Mouse (Mus musculus) kidney, embryonic 14.5 days (tissue): ENCODE measurements around the gene Sergef. TPM values are rescaled to one million over a fixed set of nuclear protein-coding genes. Genes with fewer than 3 reads are reported as not detected.

Source experiments
- ATAC-seq: fragments of 200-750 bp; cut with Nextera tagmentation; 2 replicates; pipeline ENCODE4 v1.8.0; 2017; ENCODE audit warnings: moderate number of reproducible peaks, mild to moderate bottlenecking, moderate TSS enrichment, moderate library complexity; ENCODE audit not compliant: low FRiP score, low TSS enrichment
- H3K27ac ChIP-seq: fragments of 300-500 bp; sonication (generic); 2 replicates; pipeline ENCODE4 v1.5.1; 2014; ENCODE audit warnings: low read depth, mild to moderate bottlenecking, low read length, moderate library complexity, mixed read lengths
- H3K27me3 ChIP-seq: fragments of 300-500 bp; sonication (generic); 2 replicates; pipeline ENCODE4 v1.6.1; 2014; ENCODE audit warnings: mild to moderate bottlenecking, low read length; ENCODE audit not compliant: control insufficient read depth, insufficient read depth
- H3K36me3 ChIP-seq: fragments of 300-500 bp; sonication (generic); 2 replicates; pipeline ENCODE4 v1.6.1; 2014; ENCODE audit warnings: low read length, mixed read lengths; ENCODE audit not compliant: control insufficient read depth, insufficient read depth
- H3K4me1 ChIP-seq: fragments of 300-500 bp; sonication (generic); 2 replicates; pipeline ENCODE4 v1.6.1; 2014; ENCODE audit warnings: low read length, mixed read lengths; ENCODE audit not compliant: control insufficient read depth, insufficient read depth
- H3K4me2 ChIP-seq: fragments of 300-500 bp; sonication (generic); replicated peaks from 2 replicates; pipeline ENCODE4 v1.6.1; 2014; ENCODE audit warnings: low read depth, mild to moderate bottlenecking, low read length
- H3K4me3 ChIP-seq: fragments of 300-500 bp; sonication (generic); 2 replicates; pipeline ENCODE4 v1.5.1; 2014; ENCODE audit warnings: mild to moderate bottlenecking, low read length
- H3K9ac ChIP-seq: fragments of 300-500 bp; sonication (generic); 2 replicates; pipeline ENCODE4 v1.6.1; 2014; ENCODE audit warnings: low read depth, mild to moderate bottlenecking, low read length, moderate library complexity
- H3K9me3 ChIP-seq: fragments of 300-500 bp; sonication (generic); 2 replicates; pipeline ENCODE4 v1.6.1; 2016; ENCODE audit warnings: low read length; ENCODE audit not compliant: control insufficient read depth
- WGBS: fragments of 180-500 bp; shearing (Covaris S2); extraction: QIAGEN DNeasy Blood & Tissue Kit; methylation state at CpG from one replicate; pipeline ENCODE4 v1.1.7; 2014; 5-methylcytosine and 5-hydroxymethylcytosine counted together
- polyA plus RNA-seq: library from polyadenylated mRNA; unstranded; fragments of >200 nt; fragmentation: Nextera tagmentation; extraction: Ambion mirVana; gene quantifications from 2 replicates; pipeline ENCODE4 v1.2.1, GENCODE M21; 2014

Sergef gene
- polyA plus RNA-seq, 1 experiment from 2014 or later = 15.7 TPM

DNA sequence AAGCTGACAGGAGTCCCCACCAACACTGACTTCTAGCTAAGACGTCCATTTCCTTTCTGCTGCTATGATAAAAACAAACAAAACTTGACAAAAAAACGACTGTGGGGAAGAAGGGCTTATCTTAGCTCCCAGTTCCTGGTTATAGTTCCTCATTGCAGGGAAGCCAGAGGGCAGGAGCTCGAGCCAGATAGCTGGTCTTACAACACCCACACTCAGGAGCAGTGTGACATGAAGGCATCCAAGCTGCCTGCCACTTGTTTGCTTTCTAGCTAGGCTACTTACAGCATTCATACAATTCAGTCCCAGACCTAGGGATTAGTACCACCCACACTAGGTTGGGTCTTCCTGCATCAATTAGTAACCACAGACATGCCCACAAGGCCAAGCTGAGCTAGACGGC lies 93.1 kb downstream of the Sergef start:
- H3K9ac ChIP-seq = no peak overlapping the region
- no peak overlapping the region for H3K4me3 ChIP-seq
- H3K27me3 ChIP-seq = no peaks in the 10 kb centered on the region
- H3K9me3 ChIP-seq = no peaks in the 10 kb centered on the region
- no peak overlapping the region for H3K4me2 ChIP-seq
- no peak for ATAC-seq
- no peak overlapping the region for H3K27ac ChIP-seq
- WGBS = 53% methylated on average over 4 of the region's 4 CpGs
- no peaks in the 10 kb centered on the region for H3K4me1 ChIP-seq
- no peaks in the 10 kb centered on the region for H3K36me3 ChIP-seq

DNA sequence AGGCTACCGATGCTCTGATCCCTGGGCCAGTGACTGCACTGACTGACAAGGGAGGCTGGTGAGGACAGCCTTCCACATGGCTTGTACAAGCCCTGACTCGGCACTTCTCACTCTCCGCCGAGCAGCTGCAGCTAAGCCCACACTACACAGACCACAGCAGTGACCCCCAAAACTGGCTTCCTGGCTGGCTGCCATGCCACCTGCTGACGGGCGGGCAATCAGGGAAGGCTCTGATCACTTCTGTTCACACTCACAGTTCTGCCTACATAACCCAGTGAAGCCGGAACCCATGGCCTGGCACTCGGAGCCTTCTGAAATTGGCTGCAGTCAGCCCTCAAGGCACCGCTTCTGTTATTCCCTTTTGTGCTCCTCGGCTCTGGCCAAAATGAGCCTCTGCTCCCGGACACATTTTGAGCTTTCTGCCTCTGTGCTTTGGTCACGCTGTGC lies 95.4 kb downstream of the Sergef start:
- Histone ChIP-seq H3K4me2 (no peak overlapping the region), H3K9ac (no peak overlapping the region), H3K27ac (no peak overlapping the region), H3K4me1 (no peaks in the 10 kb centered on the region), H3K36me3 (no peaks in the 10 kb centered on the region), H3K4me3 (no peak overlapping the region), H3K27me3 (no peaks in the 10 kb centered on the region), H3K9me3 (no peaks in the 10 kb centered on the region)
- no peak for ATAC-seq
- WGBS = 79% methylated on average over 12 of the region's 12 CpGs

DNA sequence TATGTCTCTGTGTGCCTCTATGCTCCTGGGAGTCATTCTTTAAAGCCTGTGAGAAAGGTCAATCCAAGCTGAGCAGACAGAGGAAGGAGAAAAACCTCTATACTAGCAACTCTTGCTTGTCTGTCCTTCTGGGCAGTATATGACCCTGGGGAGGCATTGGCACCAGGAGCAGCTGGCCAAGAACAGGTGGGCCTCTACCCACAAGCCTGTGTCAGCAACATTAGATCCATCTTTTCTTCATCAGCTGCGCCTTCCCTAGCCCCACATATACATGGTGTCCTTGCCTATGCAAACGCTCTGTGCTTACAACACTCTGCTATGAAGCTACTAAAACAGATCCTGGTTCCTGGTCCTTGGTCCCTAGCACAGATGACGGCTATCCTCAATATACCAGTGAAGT lies 97.5 kb downstream of the Sergef start:
- Histone ChIP-seq H3K4me2 (no peak overlapping the region), H3K4me3 (no peak overlapping the region), H3K27ac (no peak overlapping the region), H3K9ac (no peak overlapping the region), H3K4me1 (no peaks in the 10 kb centered on the region), H3K27me3 (no peaks in the 10 kb centered on the region), H3K9me3 (no peaks in the 10 kb centered on the region), H3K36me3 (no peaks in the 10 kb centered on the region)
- WGBS = 91% methylated on average over 3 of the region's 3 CpGs
- ATAC-seq = no peak

DNA sequence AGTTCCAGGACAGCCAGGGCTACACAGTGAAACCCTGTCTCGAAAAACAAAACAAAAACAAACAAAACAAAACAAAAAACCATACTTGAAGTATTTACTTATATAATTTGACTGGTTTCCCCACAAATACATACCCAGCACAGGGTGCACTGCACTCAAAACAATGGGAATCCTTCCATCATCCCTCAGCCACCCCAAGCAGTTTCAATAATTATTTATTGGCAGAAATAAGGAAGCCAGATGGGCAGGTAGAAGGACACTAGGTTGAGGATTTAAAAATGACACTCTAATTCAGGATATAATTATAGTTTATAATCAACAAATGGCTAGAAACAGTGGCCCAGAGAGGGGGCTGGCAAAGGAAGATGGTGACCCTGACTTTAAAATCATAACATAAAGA lies 99.0 kb downstream of the Sergef start:
- Histone ChIP-seq H3K27me3 (no peaks in the 10 kb centered on the region), H3K9me3 (no peaks in the 10 kb centered on the region), H3K9ac (no peak overlapping the region), H3K4me3 (no peak overlapping the region), H3K4me1 (no peaks in the 10 kb centered on the region), H3K27ac (no peak overlapping the region), H3K4me2 (no peak overlapping the region), H3K36me3 (no peaks in the 10 kb centered on the region)
- no peak for ATAC-seq
- 66% methylated on average over 1 of the region's 1 CpGs for WGBS

DNA sequence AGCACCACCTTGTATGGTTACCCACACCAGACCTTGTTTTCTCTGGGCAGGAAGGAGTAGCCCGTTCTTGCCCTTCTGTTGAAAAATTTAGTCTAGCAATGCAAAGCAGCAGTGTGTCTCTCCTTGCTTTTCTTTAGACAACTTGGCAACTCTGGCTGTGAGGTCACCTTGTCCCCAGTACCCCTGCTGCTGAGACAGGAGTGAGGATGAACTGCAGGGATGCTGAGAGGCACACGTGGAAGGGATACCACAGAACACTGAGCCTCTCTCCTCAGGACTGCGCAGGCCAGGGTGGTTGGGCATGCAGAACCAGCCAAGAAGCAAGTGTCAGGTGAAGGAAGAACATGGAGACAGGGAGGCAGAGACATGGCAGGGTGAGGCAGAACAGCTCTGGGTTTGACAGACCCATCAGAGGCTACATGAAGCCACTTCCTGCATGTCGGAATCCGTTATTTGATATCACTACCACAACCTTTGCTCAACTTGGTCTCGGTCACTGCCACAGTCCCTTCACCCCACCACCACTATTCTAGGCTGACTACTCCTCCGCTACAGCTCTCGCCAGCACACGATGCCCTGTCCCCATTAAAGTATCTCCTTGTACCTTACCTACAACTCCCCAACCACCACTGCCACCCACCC lies 103.0 kb downstream of the Sergef start:
- no peak overlapping the region for H3K4me2 ChIP-seq
- H3K27ac ChIP-seq = no peak overlapping the region
- no peaks in the 10 kb centered on the region for H3K4me1 ChIP-seq
- WGBS = 76% methylated on average over 9 of the region's 9 CpGs
- no peaks in the 10 kb centered on the region for H3K9me3 ChIP-seq
- no peak overlapping the region for H3K4me3 ChIP-seq
- H3K36me3 ChIP-seq = no peaks in the 10 kb centered on the region
- no peak for ATAC-seq
- H3K27me3 ChIP-seq = no peaks in the 10 kb centered on the region
- H3K9ac ChIP-seq = no peak overlapping the region

DNA sequence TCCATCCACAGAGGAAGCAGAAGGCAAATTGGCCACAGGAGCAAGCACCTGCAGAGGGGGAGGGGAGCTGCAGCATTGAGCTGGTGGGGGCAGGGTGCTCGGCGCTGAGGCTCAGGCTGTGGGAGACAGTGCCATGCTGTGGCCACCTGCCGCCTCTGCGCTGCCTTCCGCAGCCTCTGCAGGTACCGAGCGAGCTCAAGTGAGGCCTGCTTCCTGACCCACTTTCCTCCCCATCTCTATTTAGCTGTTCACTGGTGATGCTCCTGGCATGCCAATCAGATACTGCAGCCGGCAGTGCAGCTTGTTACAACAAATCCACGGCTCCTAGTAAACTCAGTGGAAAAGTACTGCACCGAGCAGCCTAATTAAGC lies 104.2 kb downstream of the Sergef start:
- Histone ChIP-seq H3K4me3 (no peak overlapping the region), H3K27ac (no peak overlapping the region), H3K27me3 (no peaks in the 10 kb centered on the region), H3K9ac (no peak overlapping the region), H3K4me1 (no peaks in the 10 kb centered on the region), H3K36me3 (no peaks in the 10 kb centered on the region), H3K9me3 (no peaks in the 10 kb centered on the region), H3K4me2 (no peak overlapping the region)
- peak; percentile 52; the same call in 1 of the 2 replicates for ATAC-seq
- WGBS = 27% methylated on average over 10 of the region's 10 CpGs

DNA sequence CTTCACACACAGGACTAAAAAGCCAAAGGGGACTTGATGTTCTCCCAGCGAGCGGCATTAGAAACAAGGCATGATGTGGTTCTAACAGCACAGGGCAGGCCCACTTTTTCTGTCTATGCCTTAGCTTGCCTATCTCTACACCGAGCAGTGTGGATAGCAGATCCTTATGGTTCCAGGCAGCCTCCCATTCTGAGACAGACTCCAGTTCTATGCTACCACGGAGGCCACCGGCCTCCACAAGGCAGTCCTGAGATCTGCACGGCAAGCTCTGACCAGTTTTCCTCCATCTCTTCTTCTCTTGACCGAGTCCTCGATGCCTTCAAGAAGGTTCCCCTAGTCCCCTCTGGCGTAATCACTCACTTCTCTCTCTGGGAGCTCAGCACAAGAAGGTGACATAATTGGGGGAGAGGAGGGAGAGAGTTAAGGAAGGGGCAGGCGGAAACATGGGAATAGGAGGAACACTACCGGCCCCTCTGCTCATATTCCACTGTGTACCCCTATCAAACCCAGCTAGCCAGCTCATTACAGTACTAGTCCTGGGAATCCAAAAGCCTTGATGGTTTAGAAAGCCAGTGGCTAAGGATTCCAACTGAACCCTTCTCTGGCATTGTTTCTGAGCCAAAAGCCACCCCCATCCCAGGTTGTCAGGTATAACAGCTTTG lies 104.7 kb downstream of the Sergef start:
- H3K4me2 ChIP-seq = no peak overlapping the region
- ATAC-seq = no peak
- no peaks in the 10 kb centered on the region for H3K4me1 ChIP-seq
- H3K9ac ChIP-seq = no peak overlapping the region
- H3K27me3 ChIP-seq = no peaks in the 10 kb centered on the region
- H3K36me3 ChIP-seq = no peaks in the 10 kb centered on the region
- H3K9me3 ChIP-seq = no peaks in the 10 kb centered on the region
- H3K27ac ChIP-seq = no peak overlapping the region
- no peak overlapping the region for H3K4me3 ChIP-seq
- WGBS = 88% methylated on average over 11 of the region's 11 CpGs

DNA sequence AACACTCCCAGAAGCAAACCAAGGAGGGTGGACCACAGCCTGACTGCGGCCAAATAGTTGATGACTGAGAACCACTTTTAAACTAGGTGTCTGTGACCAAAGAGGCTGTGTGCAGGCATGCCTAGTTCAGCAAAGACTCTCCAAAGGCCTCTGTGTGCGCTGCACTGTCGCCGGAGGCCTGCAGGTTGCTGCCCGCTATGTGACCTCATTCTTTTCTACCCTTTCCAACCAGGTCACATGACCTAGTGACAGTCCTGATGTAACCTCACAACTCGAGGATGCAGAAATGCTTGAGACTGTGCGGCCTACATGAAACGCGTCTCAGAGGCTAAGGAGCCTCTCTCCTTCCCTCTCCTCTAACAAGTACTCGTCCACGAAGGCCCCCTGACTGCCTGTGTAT lies 106.1 kb downstream of the Sergef start:
- WGBS = 91% methylated on average over 11 of the region's 11 CpGs
- no peak overlapping the region for H3K9ac ChIP-seq
- no peaks in the 10 kb centered on the region for H3K9me3 ChIP-seq
- no peak for ATAC-seq
- no peak overlapping the region for H3K27ac ChIP-seq
- H3K27me3 ChIP-seq = no peaks in the 10 kb centered on the region
- no peak overlapping the region for H3K4me2 ChIP-seq
- no peak overlapping the region for H3K4me3 ChIP-seq
- H3K36me3 ChIP-seq = no peaks in the 10 kb centered on the region
- no peaks in the 10 kb centered on the region for H3K4me1 ChIP-seq

DNA sequence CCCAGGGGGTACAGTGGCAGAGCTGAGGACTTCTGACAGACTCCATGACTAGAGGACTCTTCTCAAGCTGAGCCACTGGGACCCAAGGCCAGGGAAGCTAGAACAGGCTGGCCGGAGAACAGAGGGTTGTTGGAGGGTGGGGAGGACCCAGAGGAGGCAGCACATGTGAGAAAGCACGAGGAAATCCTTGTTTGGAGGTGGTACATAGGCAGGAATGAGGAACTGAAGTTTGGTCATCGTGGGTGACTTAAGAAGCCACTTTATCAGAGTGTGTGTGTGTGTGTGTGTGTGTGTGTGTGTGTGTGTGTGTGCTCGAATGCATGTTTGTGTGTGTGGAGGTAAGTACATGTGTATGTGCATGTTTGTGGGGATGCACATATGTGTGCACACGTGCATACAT lies 108.3 kb downstream of the Sergef start:
- Histone ChIP-seq H3K4me2 (no peak overlapping the region), H3K4me1 (no peaks in the 10 kb centered on the region), H3K27me3 (no peaks in the 10 kb centered on the region), H3K36me3 (no peaks in the 10 kb centered on the region), H3K9ac (no peak overlapping the region), H3K9me3 (no peaks in the 10 kb centered on the region), H3K27ac (no peak overlapping the region), H3K4me3 (no peak overlapping the region)
- ATAC-seq = no peak
- 87% methylated on average over 5 of the region's 5 CpGs for WGBS
